Mouse (Mus musculus) lung, adult 2 months (tissue): Measurements from ENCODE around the gene Chrna7. TPM values are rescaled to one million over a fixed set of nuclear protein-coding genes. Genes with fewer than 3 reads are reported as not detected.

Experiments
- DNase-seq: peaks from one replicate; pipeline ENCODE4 v3.0.0; 2022
- H3K4me1 ChIP-seq: fragments of 200-500 bp; 2 replicates; pipeline ENCODE4 v1.6.1; 2011; ENCODE audit warnings: low read length; ENCODE audit not compliant: control insufficient read depth, insufficient read depth
- H3K4me3 ChIP-seq: fragments of 200-500 bp; replicated peaks from 2 replicates; pipeline ENCODE3; 2011; ENCODE audit warnings: low read depth, mild to moderate bottlenecking, control low read depth, low read length; ENCODE audit errors: extremely low read depth
- CTCF ChIP-seq: fragments of 200-500 bp; IDR thresholded peaks from 2 replicates; pipeline ENCODE4 v1.5.1; 2011; ENCODE audit warnings: mild to moderate bottlenecking, low read length, control low read depth; ENCODE audit not compliant: insufficient read depth
- POLR2A ChIP-seq: fragments of 200-500 bp; IDR thresholded peaks from 2 replicates; pipeline ENCODE4 v1.6.1; 2011; ENCODE audit warnings: low read depth, mild to moderate bottlenecking, control low read depth, low read length, borderline replicate concordance; ENCODE audit errors: extremely low read depth
- WGBS: fragments of 180-500 bp; shearing (Covaris S2); methylation state at CpG from one replicate; pipeline ENCODE4 v1.1.7; 2018; 5-methylcytosine and 5-hydroxymethylcytosine counted together
- polyA plus RNA-seq: library from polyadenylated mRNA; depleted of rRNA; stranded (reverse); fragments of >200 nt; gene quantifications from 2 replicates; pipeline ENCODE4 v1.2.3, GENCODE M21; 2012; rRNA removed

The Chrna7 gene
- 1.4 and 1.9 TPM in 2 replicates for polyA plus RNA-seq

DNA sequence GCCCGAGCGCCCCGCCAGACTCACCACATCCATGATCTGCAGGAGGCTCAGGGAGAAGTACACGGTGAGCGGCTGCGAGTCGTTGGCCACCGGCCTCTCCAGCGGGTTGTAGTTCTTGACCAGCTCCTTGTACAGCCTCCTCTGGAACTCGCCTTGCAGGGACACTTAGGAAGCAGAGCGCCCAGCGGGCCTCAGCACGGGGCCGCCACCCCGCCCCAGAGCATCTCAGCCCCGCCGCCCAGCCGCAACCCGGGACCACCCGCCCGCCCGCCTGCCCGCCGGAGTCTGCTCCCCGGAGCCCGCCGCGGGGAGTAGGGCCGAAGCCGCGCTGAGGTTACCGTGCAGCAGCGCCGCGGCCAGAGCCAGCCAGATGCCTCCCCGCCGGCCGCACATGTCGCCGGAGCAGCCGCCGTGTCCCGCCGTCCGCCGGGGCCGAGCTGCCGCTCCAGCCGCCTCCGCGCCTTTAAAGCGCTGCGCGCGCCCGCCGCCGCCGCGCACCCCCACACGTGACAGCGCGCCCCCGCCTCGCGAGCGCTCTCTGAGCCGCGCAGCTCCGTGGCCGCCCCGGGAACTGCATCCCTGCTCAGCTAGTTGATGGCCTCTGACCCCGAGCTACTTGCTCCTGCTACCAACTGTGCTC is at the start of gene Chrna7:
Chrna7 (minus strand) TSS at position 486 of the 640 bp plus-strand sequence.
- under 1% methylated on average over 73 of the region's 73 CpGs for WGBS
- H3K4me1 ChIP-seq = no peaks in the 10 kb centered on the region; the same call in 1 of the 2 replicates
- peak; percentile 63 for DNase-seq
- TF ChIP-seq CTCF (peak; percentile 15; the same call in 1 of the 2 replicates), POLR2A (no peak)
- peak within 1 kb of the TSS; percentile 42 for H3K4me3 ChIP-seq

DNA sequence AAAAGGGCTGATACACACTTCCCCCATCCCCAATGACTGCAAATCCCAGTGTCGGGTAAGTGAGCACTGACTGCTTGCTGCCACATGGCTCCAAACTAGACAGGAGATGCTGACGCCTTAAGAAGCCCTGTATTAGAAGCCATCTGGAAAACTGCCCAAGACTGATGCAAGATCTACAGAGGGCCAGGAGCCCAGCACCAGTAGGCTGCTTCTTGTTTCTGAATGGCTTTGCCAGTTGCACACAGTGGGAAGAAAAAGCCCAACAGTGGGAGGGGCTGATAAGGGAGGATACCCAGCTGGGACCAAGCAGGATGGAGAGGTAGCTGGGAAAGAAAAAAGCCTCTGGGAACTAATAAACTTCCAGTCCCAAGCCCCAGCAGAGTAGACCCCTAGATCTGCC is 37.0 kb upstream of the Chrna7 start:
- Histone ChIP-seq H3K4me3 (no peak overlapping the region), H3K4me1 (no peaks in the 10 kb centered on the region)
- DNase-seq = no peak
- WGBS = 67% methylated on average over 2 of the region's 2 CpGs
- TF ChIP-seq CTCF (no peak), POLR2A (no peak)

DNA sequence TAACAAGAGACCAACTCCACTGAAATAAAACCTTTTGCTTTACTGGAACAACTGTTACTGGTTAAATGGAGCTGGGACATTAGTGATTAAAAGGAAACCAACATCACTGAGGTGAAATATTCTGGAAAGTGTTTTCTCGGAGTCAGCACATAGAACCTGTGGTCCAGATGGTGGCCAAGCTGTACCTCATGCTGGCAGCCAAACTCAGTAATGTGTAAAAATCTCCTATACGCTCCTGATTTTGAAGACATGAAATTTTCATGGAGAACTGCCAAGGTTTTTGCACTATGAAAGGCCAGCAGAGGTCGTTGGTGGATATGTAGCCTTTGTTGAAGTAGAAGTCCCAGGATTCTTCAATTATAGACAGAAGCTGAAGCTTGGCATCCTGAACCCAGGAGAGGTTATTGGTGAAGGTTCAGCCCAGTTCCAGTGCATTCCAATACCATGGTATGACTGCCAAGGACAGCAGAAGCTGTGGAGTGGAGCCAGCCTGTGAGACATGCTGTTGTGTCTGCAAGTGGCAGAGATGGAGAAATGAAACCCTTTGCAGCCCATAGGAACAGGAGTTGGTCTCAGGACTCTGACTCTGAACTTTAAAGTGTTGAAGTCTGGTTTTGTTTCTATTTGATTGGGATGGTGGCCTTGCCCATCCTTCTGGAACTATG is 25.6 kb upstream of the Chrna7 start:
- H3K4me3 ChIP-seq = no peak overlapping the region
- H3K4me1 ChIP-seq = no peaks in the 10 kb centered on the region
- TF ChIP-seq POLR2A (no peak), CTCF (no peak)
- DNase-seq = no peak
- 59% methylated on average over 3 of the region's 3 CpGs for WGBS

DNA sequence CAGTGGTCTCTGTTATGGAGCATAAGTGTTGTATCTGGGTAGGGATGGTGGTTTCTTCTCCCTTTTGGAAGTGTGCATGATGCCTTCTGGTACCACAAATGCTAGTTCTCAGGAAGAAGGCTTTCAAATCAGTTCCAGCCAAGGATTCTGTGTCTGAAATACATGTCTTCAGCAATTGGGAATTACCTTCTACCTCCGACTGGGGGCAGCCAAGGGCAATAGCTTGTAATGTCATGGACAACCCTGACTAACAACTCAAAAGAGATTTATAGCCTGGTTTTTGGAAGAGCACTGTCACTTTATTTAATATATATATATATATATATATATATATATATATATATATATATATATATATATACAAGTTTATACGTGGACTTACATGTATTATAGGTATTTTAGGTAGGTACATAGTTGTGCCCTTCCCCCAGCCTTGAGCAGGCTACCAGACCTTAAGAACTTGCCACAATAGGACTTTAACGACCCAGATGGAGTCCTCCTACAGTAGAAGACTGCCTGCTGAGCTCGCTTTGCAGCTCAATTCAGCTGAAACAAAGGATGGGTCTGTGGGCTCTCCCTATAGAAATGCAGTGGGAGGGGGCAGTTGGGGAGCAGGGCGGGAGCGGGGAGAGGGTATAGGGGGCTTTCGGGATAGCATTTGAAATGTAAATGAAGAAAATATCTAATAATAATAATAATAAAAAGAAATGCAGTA is 12.9 kb upstream of the Chrna7 start:
- Histone ChIP-seq H3K4me1 (no peaks in the 10 kb centered on the region), H3K4me3 (no peak overlapping the region)
- DNase-seq = no peak
- 47% methylated on average over 7 of the region's 7 CpGs for WGBS
- no peak for TF ChIP-seq CTCF
- TF ChIP-seq POLR2A = no peak

DNA sequence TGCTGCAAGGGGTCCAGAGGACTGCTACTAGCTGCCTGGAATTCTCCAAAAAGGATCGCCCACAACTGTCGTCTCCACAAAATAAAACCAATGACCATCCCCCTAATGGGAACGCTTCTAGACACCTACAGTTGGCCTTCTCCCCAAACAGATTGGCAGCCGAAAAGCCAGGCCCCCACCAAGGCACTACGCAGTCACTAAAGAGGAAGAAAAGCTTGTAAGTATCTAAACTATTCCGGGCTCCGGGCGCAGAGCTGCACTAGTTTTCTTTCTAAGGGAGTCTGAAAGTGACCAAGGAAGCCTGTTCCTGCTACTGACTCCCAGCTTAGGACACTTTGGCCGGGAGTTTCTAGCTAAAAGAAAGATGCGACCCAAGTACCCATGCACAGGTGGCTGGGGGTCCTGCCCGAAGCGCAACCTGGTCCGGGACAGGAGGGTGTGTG is 707 bp downstream of the Chrna7 start:
- peak overlapping the region; percentile 38 for H3K4me3 ChIP-seq
- no peak for DNase-seq
- 1% methylated on average over 13 of the region's 13 CpGs for WGBS
- TF ChIP-seq CTCF (no peak), POLR2A (no peak)
- no peaks in the 10 kb centered on the region; the same call in 1 of the 2 replicates for H3K4me1 ChIP-seq

DNA sequence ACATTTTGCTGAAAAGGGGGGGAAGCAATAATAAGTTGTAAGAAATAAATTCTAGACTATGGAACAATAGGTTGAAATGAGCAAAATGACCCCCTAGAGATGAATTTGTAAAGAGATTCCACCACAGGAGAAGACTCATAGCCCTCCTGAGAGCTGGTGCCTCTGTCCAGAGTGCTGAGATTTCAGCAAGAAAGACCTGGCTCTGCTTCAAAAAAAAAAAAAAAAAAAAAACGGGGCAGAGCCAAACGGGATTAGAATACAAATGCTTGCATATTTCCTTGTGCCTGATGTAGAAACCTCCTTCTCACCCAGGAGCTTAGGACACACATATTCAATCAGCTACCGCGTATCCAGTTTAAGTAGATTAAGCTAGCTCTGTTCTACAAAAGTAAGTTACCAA is 2.9 kb downstream of the Chrna7 start:
- DNase-seq = no peak
- 20% methylated on average over 4 of the region's 4 CpGs for WGBS
- TF ChIP-seq POLR2A (no peak), CTCF (no peak)
- Histone ChIP-seq H3K4me1 (no peaks in the 10 kb centered on the region; the same call in 1 of the 2 replicates), H3K4me3 (no peak overlapping the region)

DNA sequence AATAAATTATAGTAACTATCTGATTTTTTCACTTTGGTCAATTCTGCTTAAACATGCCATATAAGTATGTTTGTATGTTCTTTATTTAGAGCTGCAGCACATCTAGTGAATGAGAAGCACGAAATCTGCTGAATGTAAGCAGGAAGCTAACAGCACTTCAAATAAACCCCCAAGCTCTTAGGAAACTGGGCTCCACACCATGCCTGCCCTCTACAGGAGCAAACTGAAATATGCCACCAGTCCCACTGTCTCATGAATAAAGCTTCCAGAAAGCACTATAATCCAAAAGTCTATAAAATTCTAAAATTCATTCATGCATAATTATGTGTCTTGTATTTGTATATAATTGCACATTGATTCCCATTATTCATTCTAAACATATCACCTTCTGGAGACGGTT is 5.2 kb downstream of the Chrna7 start:
- no peak for DNase-seq
- WGBS = 50% methylated on average over 2 of the region's 2 CpGs

DNA sequence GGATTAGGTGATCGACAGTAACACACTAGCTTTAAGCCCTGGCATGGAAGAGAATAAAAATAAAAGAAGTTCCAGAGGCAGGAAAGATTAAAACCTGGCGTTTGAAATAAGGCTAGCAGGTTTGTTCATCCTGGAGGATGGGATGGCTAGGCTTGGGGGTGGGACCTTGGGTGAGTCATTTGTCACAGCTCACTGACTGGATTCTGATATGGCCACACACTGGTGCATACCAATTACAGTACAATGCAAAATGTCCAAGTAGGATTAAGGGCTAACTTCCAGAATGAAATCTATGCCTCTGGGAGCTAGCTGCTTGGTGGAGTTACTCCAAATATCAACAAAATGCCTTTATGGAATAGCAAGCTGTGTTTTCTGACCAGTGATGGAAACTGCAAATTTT is 16.8 kb downstream of the Chrna7 start:
- Histone ChIP-seq H3K4me1 (no peaks in the 10 kb centered on the region), H3K4me3 (no peak overlapping the region)
- 67% methylated on average over 2 of the region's 2 CpGs for WGBS
- DNase-seq = no peak
- TF ChIP-seq POLR2A (no peak), CTCF (no peak)

More for the DNA sequence above, 5.2 kb downstream of the Chrna7 start:
- TF ChIP-seq POLR2A (no peak), CTCF (no peak)
- H3K4me3 ChIP-seq = no peak overlapping the region
- no peaks in the 10 kb centered on the region for H3K4me1 ChIP-seq

DNA sequence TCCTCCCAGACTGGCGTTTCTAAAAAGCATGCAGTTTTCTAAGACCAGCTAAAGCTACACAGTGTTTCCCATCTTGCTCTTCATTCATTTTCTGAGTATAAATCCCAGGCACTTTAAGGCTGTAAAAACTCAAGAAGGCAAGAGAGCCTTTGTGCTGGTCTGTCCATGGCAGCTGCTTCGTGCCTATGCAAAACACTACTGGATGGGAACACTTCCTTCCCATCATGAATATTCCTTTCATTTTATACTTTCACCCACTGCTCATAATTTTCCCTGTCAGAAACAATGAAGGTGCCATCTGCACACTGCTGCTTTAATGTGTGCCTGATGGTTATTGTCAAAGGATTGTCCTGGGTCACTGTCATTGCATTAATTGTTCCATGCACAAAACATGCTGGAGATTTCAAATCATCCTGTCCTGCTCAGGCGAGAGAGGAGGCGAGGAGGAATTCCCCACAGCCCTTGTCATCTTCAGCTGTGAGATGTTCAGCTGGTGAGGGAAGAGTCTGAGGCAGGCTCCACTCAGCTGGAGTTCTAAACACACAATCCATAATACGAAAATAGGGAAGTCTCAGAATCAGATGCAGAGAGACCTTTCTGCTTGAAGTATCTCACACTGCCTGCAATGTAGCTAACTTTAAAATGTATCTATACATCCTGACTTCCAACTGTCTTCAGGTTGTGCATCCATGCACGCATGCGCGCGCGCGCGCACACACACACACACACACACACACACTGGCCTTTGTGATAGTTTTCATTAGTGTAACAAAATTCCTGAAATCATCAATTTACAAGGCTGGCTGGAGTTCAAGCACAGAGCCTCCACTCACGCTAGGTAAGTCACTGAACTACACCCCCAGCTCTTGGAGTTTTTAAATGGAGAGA is 22.5 kb downstream of the Chrna7 start:
- 81% methylated on average over 13 of the region's 13 CpGs for WGBS
- no peak for DNase-seq
- no peak overlapping the region for H3K4me3 ChIP-seq
- TF ChIP-seq CTCF (no peak), POLR2A (no peak)
- H3K4me1 ChIP-seq = no peaks in the 10 kb centered on the region
